Mouse (Mus musculus) hindbrain, embryonic 10.5 days (tissue): ENCODE results near the gene Itpr2. TPM values are rescaled to one million over a fixed set of nuclear protein-coding genes. Genes with fewer than 3 reads are reported as not detected.

Source experiments
- DNase-seq: peaks from one replicate; pipeline ENCODE4 v3.0.0-alpha.2; 2017; ENCODE audit warnings: low spot score
- H3K27ac ChIP-seq: fragments of 300-500 bp; sonication (generic); 2 replicates; pipeline ENCODE4 v1.5.1; 2016; ENCODE audit warnings: mild to moderate bottlenecking, moderate library complexity
- H3K27me3 ChIP-seq: fragments of 300-500 bp; sonication (generic); 2 replicates; pipeline ENCODE4 v1.6.1; 2016; ENCODE audit warnings: mild to moderate bottlenecking; ENCODE audit not compliant: poor library complexity, insufficient read depth, severe bottlenecking
- H3K36me3 ChIP-seq: fragments of 300-500 bp; sonication (generic); 2 replicates; pipeline ENCODE4 v1.6.1; 2016; ENCODE audit warnings: mild to moderate bottlenecking, moderate library complexity
- H3K4me1 ChIP-seq: fragments of 300-500 bp; sonication (generic); replicated peaks from 2 replicates; pipeline ENCODE4 v1.6.1; 2016; ENCODE audit warnings: mild to moderate bottlenecking
- H3K4me3 ChIP-seq: fragments of 300-500 bp; sonication (generic); 2 replicates; pipeline ENCODE4 v1.5.1; 2016; ENCODE audit warnings: mild to moderate bottlenecking, moderate library complexity
- H3K9me3 ChIP-seq: fragments of 300-500 bp; sonication (generic); 2 replicates; pipeline ENCODE4 v1.6.1; 2016; ENCODE audit warnings: mild to moderate bottlenecking, moderate library complexity
- WGBS: fragments of 180-500 bp; shearing (Covaris S2); methylation state at CpG from one replicate; pipeline ENCODE4 v1.1.7; 2016; 5-methylcytosine and 5-hydroxymethylcytosine counted together
- polyA plus RNA-seq: library from polyadenylated mRNA; unstranded; fragments of >200 nt; fragmentation: Nextera tagmentation; extraction: Ambion mirVana; gene quantifications from 2 replicates; pipeline ENCODE4 v1.2.1, GENCODE M21; 2016

The Itpr2 gene
- polyA plus RNA-seq, 1 experiment from 2014 or later = 5.0 TPM

- whole genome bisulfite sequencing = 66% methylated on average over 9 of the region's 9 CpGs
- no peaks in the 10 kb centered on the region; the same call in 1 of the 2 replicates for H3K4me1 ChIP-seq
- no peak overlapping the region for H3K27ac ChIP-seq
- no peaks in the 10 kb centered on the region for H3K36me3 ChIP-seq
- H3K27me3 ChIP-seq = no peaks in the 10 kb centered on the region
- DNase-seq = no peak
- H3K4me3 ChIP-seq = no peak overlapping the region
- H3K9me3 ChIP-seq = no peaks in the 10 kb centered on the region
Observed at GRCm38 (mm10) chr6:146229519-146229918, 272.5 kb downstream of the Itpr2 start.

DNA sequence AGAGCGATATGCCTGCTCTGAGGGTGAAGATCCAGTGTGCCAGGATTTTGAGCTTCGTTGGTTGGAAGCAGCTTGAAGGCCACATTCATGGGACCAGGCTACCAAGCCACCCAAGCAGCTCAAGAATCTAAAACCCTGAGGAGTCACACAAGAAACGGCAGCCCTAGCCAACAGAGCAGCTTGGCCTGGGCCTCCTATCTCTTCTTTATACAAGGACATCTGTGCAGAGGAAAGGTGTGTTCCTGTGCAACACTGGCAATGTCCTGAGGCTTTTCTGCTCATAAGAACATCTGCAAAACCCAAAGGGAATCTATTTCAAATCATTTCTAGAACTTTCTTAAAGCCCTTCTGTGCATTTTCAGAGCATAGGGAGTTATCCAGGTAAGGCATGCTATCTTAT lies 274.0 kb downstream of the Itpr2 start:
- WGBS = 91% methylated on average over 3 of the region's 3 CpGs
- Histone ChIP-seq H3K4me3 (no peak overlapping the region), H3K27ac (no peak overlapping the region), H3K4me1 (no peaks in the 10 kb centered on the region; the same call in 1 of the 2 replicates), H3K27me3 (no peaks in the 10 kb centered on the region), H3K36me3 (no peaks in the 10 kb centered on the region), H3K9me3 (no peaks in the 10 kb centered on the region)
- DNase-seq = no peak

- WGBS = 84% methylated on average over 8 of the region's 8 CpGs
- no peak overlapping the region for H3K4me3 ChIP-seq
- no peaks in the 10 kb centered on the region for H3K36me3 ChIP-seq
- no peak overlapping the region for H3K27ac ChIP-seq
- no peaks in the 10 kb centered on the region for H3K9me3 ChIP-seq
- peaks cover 18% of the 10 kb centered on the region for H3K4me1 ChIP-seq
- DNase-seq = no peak
- H3K27me3 ChIP-seq = no peaks in the 10 kb centered on the region
Observed at GRCm38 (mm10) chr6:146222403-146223063, 279.5 kb downstream of the Itpr2 start.

DNA sequence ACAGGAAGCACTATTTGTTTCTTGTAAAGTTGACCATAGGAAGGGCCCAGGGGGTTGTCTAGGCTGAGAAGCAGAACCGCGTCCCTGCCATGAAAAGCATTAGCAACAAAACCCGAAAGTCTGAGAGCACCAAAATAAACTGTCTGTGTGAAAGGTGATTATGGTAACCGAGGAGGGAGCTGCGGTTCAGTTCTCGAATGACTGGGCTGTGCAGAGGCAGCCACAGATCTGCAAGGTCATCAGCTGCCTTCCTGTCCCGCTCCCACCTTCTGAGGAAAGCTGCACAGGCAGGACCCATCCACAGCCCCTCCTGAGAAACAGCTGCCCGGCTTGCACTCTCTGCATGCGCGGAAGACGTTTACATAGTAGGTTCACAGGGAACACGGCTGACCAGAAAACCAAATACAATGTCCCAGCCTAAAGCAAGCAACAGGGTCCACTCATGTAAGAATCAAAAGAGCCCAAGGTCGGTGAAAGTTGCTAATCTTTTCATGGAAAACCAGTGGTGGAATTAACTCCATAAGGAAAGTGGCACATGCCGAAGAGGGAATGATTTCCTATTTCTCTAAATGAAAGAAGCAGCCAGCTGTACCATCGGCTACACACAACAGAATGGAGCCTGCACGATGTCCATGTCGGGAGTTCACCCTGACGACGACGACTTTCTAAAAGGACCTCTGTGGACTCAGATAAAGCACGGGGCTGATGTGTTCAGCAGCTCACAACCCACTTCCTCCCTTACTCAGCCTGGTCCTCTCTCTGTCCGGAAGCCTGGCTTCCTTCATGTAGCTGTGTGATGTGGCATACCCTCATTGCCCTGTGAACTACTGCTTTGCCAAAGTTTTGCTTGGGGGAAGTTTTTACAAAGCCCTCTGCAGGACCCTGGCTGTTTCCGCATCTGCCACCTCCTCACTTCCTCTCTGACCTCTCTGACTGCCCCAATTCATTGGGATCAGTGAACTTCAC lies 280.4 kb downstream of the Itpr2 start:
- 66% methylated on average over 23 of the region's 23 CpGs for WGBS
- DNase-seq = no peak
- Histone ChIP-seq H3K27ac (peak overlapping the region; percentile 41; the same call in 1 of the 2 replicates), H3K4me3 (no peak overlapping the region), H3K9me3 (no peaks in the 10 kb centered on the region), H3K4me1 (peaks cover 18% of the 10 kb centered on the region), H3K27me3 (no peaks in the 10 kb centered on the region), H3K36me3 (no peaks in the 10 kb centered on the region)

- DNase-seq = no peak
- no peak overlapping the region for H3K4me3 ChIP-seq
- no peaks in the 10 kb centered on the region for H3K9me3 ChIP-seq
- no peaks in the 10 kb centered on the region for H3K27me3 ChIP-seq
- H3K36me3 ChIP-seq = no peaks in the 10 kb centered on the region
- H3K4me1 ChIP-seq = peaks cover 18% of the 10 kb centered on the region
- no peak overlapping the region for H3K27ac ChIP-seq
- 78% methylated on average over 5 of the region's 5 CpGs for WGBS
Observed at GRCm38 (mm10) chr6:146220071-146220470, 282.0 kb downstream of the Itpr2 start.

GRCm38 (mm10) chr6:146219534-146219933 lies 282.5 kb downstream of the Itpr2 start:
- 92% methylated on average over 12 of the region's 12 CpGs for WGBS
- no peaks in the 10 kb centered on the region for H3K27me3 ChIP-seq
- H3K9me3 ChIP-seq = no peaks in the 10 kb centered on the region
- H3K27ac ChIP-seq = no peak overlapping the region
- H3K4me1 ChIP-seq = peaks cover 18% of the 10 kb centered on the region
- H3K36me3 ChIP-seq = no peaks in the 10 kb centered on the region
- DNase-seq = no peak
- no peak overlapping the region for H3K4me3 ChIP-seq

DNA sequence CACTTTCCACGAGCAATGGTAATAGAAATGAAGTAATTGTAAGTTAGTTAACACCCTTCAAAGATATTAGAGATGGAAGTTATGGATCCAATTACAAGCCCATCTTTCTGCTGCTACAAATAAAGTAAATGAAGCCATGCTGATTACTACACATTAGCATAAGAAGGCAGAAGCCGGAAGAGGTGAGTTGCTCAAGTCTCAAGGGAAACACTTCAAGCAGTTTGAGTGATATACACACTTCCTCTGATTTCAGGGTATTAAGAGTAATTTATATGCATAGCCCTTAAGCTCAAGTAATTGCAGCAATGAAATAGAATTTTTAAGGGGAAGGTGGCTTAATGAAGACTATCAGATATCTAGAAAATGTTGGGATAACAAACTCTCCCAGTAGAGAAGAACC lies 286.7 kb downstream of the Itpr2 start:
- DNase-seq = no peak
- Histone ChIP-seq H3K4me1 (no peaks in the 10 kb centered on the region), H3K27ac (no peak overlapping the region), H3K36me3 (no peaks in the 10 kb centered on the region), H3K4me3 (no peak overlapping the region), H3K9me3 (no peaks in the 10 kb centered on the region), H3K27me3 (no peaks in the 10 kb centered on the region)
- 81% methylated on average over 2 of the region's 2 CpGs for WGBS

- no peak for DNase-seq
- 92% methylated on average over 3 of the region's 3 CpGs for WGBS
- Histone ChIP-seq H3K36me3 (no peaks in the 10 kb centered on the region), H3K27me3 (no peaks in the 10 kb centered on the region), H3K4me1 (no peaks in the 10 kb centered on the region), H3K4me3 (no peak overlapping the region), H3K9me3 (no peaks in the 10 kb centered on the region), H3K27ac (no peak overlapping the region)
Observed at GRCm38 (mm10) chr6:146212339-146212738, 289.7 kb downstream of the Itpr2 start.

GRCm38 (mm10) chr6:146211233-146211632 lies 290.8 kb downstream of the Itpr2 start:
- no peak overlapping the region for H3K4me3 ChIP-seq
- DNase-seq = no peak
- no peak overlapping the region for H3K27ac ChIP-seq
- no peaks in the 10 kb centered on the region for H3K9me3 ChIP-seq
- H3K36me3 ChIP-seq = no peaks in the 10 kb centered on the region
- WGBS = 90% methylated on average over 6 of the region's 6 CpGs
- H3K4me1 ChIP-seq = no peaks in the 10 kb centered on the region
- no peaks in the 10 kb centered on the region for H3K27me3 ChIP-seq

DNA sequence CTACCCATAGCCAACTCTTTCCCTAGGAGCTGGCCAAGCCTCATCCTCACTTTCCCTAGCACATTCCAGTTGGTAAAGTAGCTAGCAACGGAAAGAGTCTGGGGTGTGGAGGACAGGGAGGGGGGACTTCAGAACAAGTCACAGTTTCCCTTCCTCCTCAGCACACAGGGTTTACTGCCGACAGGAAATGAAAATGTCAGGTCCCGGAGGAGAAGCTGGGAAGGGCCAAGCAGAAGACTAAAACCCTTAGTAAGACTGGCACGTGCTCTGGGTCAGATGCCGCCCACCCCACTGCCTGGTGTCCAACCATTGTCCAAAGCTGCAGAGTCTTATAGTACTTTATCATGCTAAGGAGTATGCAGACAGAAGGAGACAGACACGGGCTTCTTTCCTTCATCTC lies 293.0 kb downstream of the Itpr2 start:
- H3K36me3 ChIP-seq = no peaks in the 10 kb centered on the region
- no peak overlapping the region for H3K27ac ChIP-seq
- WGBS = 73% methylated on average over 6 of the region's 6 CpGs
- DNase-seq = no peak
- no peaks in the 10 kb centered on the region for H3K27me3 ChIP-seq
- H3K4me3 ChIP-seq = no peak overlapping the region
- H3K4me1 ChIP-seq = no peaks in the 10 kb centered on the region
- H3K9me3 ChIP-seq = no peaks in the 10 kb centered on the region

GRCm38 (mm10) chr6:146207204-146207959 lies 294.6 kb downstream of the Itpr2 start:
- Histone ChIP-seq H3K4me3 (no peak overlapping the region), H3K9me3 (no peaks in the 10 kb centered on the region), H3K27me3 (no peaks in the 10 kb centered on the region), H3K36me3 (no peaks in the 10 kb centered on the region), H3K27ac (peak overlapping the region; percentile 23; the same call in 1 of the 2 replicates), H3K4me1 (no peaks in the 10 kb centered on the region)
- WGBS = 88% methylated on average over 10 of the region's 10 CpGs
- no peak for DNase-seq

- no peaks in the 10 kb centered on the region for H3K4me1 ChIP-seq
- H3K27ac ChIP-seq = no peak overlapping the region
- H3K27me3 ChIP-seq = no peaks in the 10 kb centered on the region
- no peak for DNase-seq
- no peaks in the 10 kb centered on the region for H3K9me3 ChIP-seq
- no peak overlapping the region for H3K4me3 ChIP-seq
- no peaks in the 10 kb centered on the region for H3K36me3 ChIP-seq
- WGBS = 79% methylated on average over 2 of the region's 2 CpGs
Observed at GRCm38 (mm10) chr6:146205136-146205535, 296.9 kb downstream of the Itpr2 start.
